8 mouse cellular contexts compared by ENCODE assay signal in genomic region chr6:121087586-121088245, GRCm38 (mm10). TPM values are rescaled to one million over a fixed set of nuclear protein-coding genes. Genes with fewer than 3 reads are reported as not detected.
DNase-seq lines count a peak whose midpoint lies in the region; ATAC-seq and TF ChIP-seq lines count a peak whose summit lies in the region.

No protein-coding gene starts in this region.

- no peak overlapping the region for H3K9ac ChIP-seq in intestine, embryonic 14.5 days (ENCODE audit: low read length)
- no peak overlapping the region for H3K9ac ChIP-seq in intestine, postnatal 0 days (ENCODE audit: low read depth, low read length)
- H3K9ac ChIP-seq in stomach, embryonic 15.5 days, result no peak overlapping the region

- WGBS in intestine, embryonic 14.5 days, result 74% methylated on average over 22 of the region's 22 CpGs
- 71% methylated on average over 22 of the region's 22 CpGs for WGBS in intestine, postnatal 0 days
- 68% methylated on average over 22 of the region's 22 CpGs for WGBS in stomach, embryonic 15.5 days

- no peak for DNase-seq in intestine, embryonic 14.5 days (ENCODE audit: low spot score)
- DNase-seq in cerebellum, adult 11-12 months, result peak; percentile 87
- peak; percentile 89 for DNase-seq in kidney, postnatal 14 days
- DNase-seq in layer of hippocampus, adult 18-20 months (ENCODE audit: low spot score in 2 of 2), result no peak
- DNase-seq in right cerebral cortex, postnatal 14 days, result no peak

- no peaks in the 10 kb centered on the region for H3K9me3 ChIP-seq in intestine, embryonic 14.5 days (ENCODE audit: control insufficient read depth, low read length)
- no peaks in the 10 kb centered on the region for H3K9me3 ChIP-seq in intestine, postnatal 0 days (ENCODE audit: control insufficient read depth)
- H3K9me3 ChIP-seq in stomach, embryonic 15.5 days, result no peaks in the 10 kb centered on the region

- peak; percentile 44; the same call in 1 of the 2 replicates for ATAC-seq in intestine, embryonic 14.5 days (replicated peaks; ENCODE audit: low FRiP score, low TSS enrichment, low read depth)
- no peak for ATAC-seq in intestine, postnatal 0 days
- 0 out of 2 replicates have a peak, but pooled peaks have one; percentile 13 for ATAC-seq in granulocyte monocyte progenitor cell, adult 5-6 weeks (replicated peaks; ENCODE audit: poor library complexity, severe bottlenecking)
- peak; percentile 65 for ATAC-seq in stomach, embryonic 15.5 days (ENCODE audit: insufficient read depth, low FRiP score, low read depth)

- H3K36me3 ChIP-seq in intestine, embryonic 14.5 days (ENCODE audit: control insufficient read depth, insufficient read depth, low read length), result no peaks in the 10 kb centered on the region
- no peaks in the 10 kb centered on the region for H3K36me3 ChIP-seq in intestine, postnatal 0 days (ENCODE audit: control insufficient read depth, insufficient read depth)
- H3K36me3 ChIP-seq in stomach, embryonic 15.5 days, result no peaks in the 10 kb centered on the region; the same call in 1 of the 2 replicates

- no peak overlapping the region for H3K27ac ChIP-seq in intestine, embryonic 14.5 days (ENCODE audit: low read depth)
- H3K27ac ChIP-seq in intestine, postnatal 0 days (ENCODE audit: low read depth, low read length), result no peak overlapping the region
- H3K27ac ChIP-seq in stomach, embryonic 15.5 days, result peak overlapping the region; percentile 31; the same call in 1 of the 2 replicates

- H3K27me3 ChIP-seq in intestine, embryonic 14.5 days (replicated peaks; ENCODE audit: control insufficient read depth, insufficient read depth, low read length), result no peaks in the 10 kb centered on the region
- no peaks in the 10 kb centered on the region for H3K27me3 ChIP-seq in intestine, postnatal 0 days (replicated peaks; ENCODE audit: control insufficient read depth, insufficient read depth, low read length)
- H3K27me3 ChIP-seq in stomach, embryonic 15.5 days (replicated peaks), result no peaks in the 10 kb centered on the region

- peaks cover 13% of the 10 kb centered on the region for H3K4me1 ChIP-seq in intestine, embryonic 14.5 days (replicated peaks; ENCODE audit: control insufficient read depth, insufficient read depth, low read length)
- no peaks in the 10 kb centered on the region for H3K4me1 ChIP-seq in intestine, postnatal 0 days (replicated peaks; ENCODE audit: control insufficient read depth, insufficient read depth, low read length)
- peaks cover 24% of the 10 kb centered on the region for H3K4me1 ChIP-seq in stomach, embryonic 15.5 days

- H3K4me3 ChIP-seq in intestine, embryonic 14.5 days (ENCODE audit: low read depth, low read length), result no peak overlapping the region
- no peak overlapping the region for H3K4me3 ChIP-seq in intestine, postnatal 0 days (ENCODE audit: low read depth, low read length)
- H3K4me3 ChIP-seq in stomach, embryonic 15.5 days (replicated peaks), result no peak overlapping the region

- TF ChIP-seq CTCF in intestine, postnatal 0 days (IDR thresholded peaks at IDR 0.05; ENCODE audit: low read depth), result no peak

- no peak overlapping the region for H3K4me2 ChIP-seq in intestine, embryonic 14.5 days (ENCODE audit: low read length)
- no peak overlapping the region for H3K4me2 ChIP-seq in intestine, postnatal 0 days (replicated peaks; ENCODE audit: low read depth)
- no peak overlapping the region for H3K4me2 ChIP-seq in stomach, embryonic 15.5 days

RNA-seq across cellular contexts. Expression of gene Mical3, which starts 43.1 kb away (rescaled TPM):
- 10.8 and 12.9 TPM in 2 replicates for polyA plus RNA-seq in intestine, embryonic 14.5 days (2014; fragmentation: Nextera tagmentation; extraction: Ambion mirVana)
- polyA plus RNA-seq in intestine, postnatal 0 days (2015; fragmentation: Nextera tagmentation; extraction: Ambion mirVana), result 3.6 and 4.5 TPM in 2 replicates
- total RNA-seq in granulocyte monocyte progenitor cell, adult 5-6 weeks (2014; fragmentation: Nextera tagmentation), result 10.7 and 11.2 TPM in 2 replicates
- 5.6 and 6.4 TPM in 2 replicates for total RNA-seq in granulocyte monocyte progenitor cell, adult 5-6 weeks (2017)
- 10.7 and 11.7 TPM in 2 replicates for polyA plus RNA-seq in stomach, embryonic 15.5 days (2015; fragmentation: Nextera tagmentation; extraction: Ambion mirVana)
- total RNA-seq in layer of hippocampus, adult 18-20 months (2021), result 10 to 100 TPM; 75.0 to 80.8 TPM

Comparison
In these comparisons a context has a peak if more than half of its experiments do, and no peak if none do; other contexts are left out.
1. DNase-seq: peak in cerebellum, adult 11-12 months (single experiment) and kidney, postnatal 14 days (single experiment); none in intestine, embryonic 14.5 days (single experiment), layer of hippocampus, adult 18-20 months (0 of 2) and right cerebral cortex, postnatal 14 days (single experiment).